Mouse (Mus musculus) kidney, embryonic 16.5 days (tissue): ENCODE measurements around the gene Tspan18. TPM values are rescaled to one million over a fixed set of nuclear protein-coding genes. Genes with fewer than 3 reads are reported as not detected.
A peak's percentile ranks its signal among the peaks of the same experiment; 100 is the strongest.

ENCODE experiments used
- ATAC-seq: fragments of 200-750 bp; cut with Nextera tagmentation; 2 replicates; pipeline ENCODE4 v1.8.0; 2017; ENCODE audit warnings: moderate TSS enrichment; ENCODE audit not compliant: low FRiP score, low TSS enrichment
- H3K27ac ChIP-seq: fragments of 300-500 bp; sonication (generic); 2 replicates; pipeline ENCODE4 v1.5.1; 2014; ENCODE audit warnings: low read length
- H3K27me3 ChIP-seq: fragments of 300-500 bp; sonication (generic); 2 replicates; pipeline ENCODE4 v1.6.1; 2014; ENCODE audit warnings: low read length, control low read depth, mixed read lengths; ENCODE audit not compliant: insufficient read depth
- H3K36me3 ChIP-seq: fragments of 300-500 bp; sonication (generic); 2 replicates; pipeline ENCODE4 v1.6.1; 2014; ENCODE audit warnings: low read length, control low read depth, mixed read lengths; ENCODE audit not compliant: insufficient read depth
- H3K4me1 ChIP-seq: fragments of 300-500 bp; sonication (generic); 2 replicates; pipeline ENCODE4 v1.6.1; 2014; ENCODE audit warnings: low read length, control low read depth, mixed read lengths; ENCODE audit not compliant: insufficient read depth
- H3K4me2 ChIP-seq: fragments of 300-500 bp; sonication (generic); replicated peaks from 2 replicates; pipeline ENCODE4 v1.6.1; 2014; ENCODE audit warnings: low read depth, low read length
- H3K4me3 ChIP-seq: fragments of 300-500 bp; sonication (generic); 2 replicates; pipeline ENCODE4 v1.5.1; 2014; ENCODE audit warnings: mild to moderate bottlenecking, low read length
- H3K9ac ChIP-seq: fragments of 300-500 bp; sonication (generic); replicated peaks from 2 replicates; pipeline ENCODE4 v1.6.1; 2014; ENCODE audit warnings: low read length
- H3K9me3 ChIP-seq: fragments of 300-500 bp; sonication (generic); 2 replicates; pipeline ENCODE4 v1.6.1; 2016; ENCODE audit warnings: low read length, control low read depth
- WGBS: fragments of 180-500 bp; shearing (Covaris S2); extraction: QIAGEN DNeasy Blood & Tissue Kit; methylation state at CpG from one replicate; pipeline ENCODE4 v1.1.7; 2014; 5-methylcytosine and 5-hydroxymethylcytosine counted together
- polyA plus RNA-seq: library from polyadenylated mRNA; unstranded; fragments of >200 nt; fragmentation: Nextera tagmentation; extraction: Ambion mirVana; gene quantifications from 2 replicates; pipeline ENCODE4 v1.2.1, GENCODE M21; 2015

The Tspan18 gene
- polyA plus RNA-seq, 1 experiment from 2014 or later = 35.0 TPM

GRCm38 (mm10) chr2:93277486-93277885 is 56.8 kb downstream of the Tspan18 start:
- Histone ChIP-seq H3K27me3 (no peaks in the 10 kb centered on the region), H3K36me3 (no peaks in the 10 kb centered on the region), H3K27ac (peak overlapping the region; percentile 91), H3K4me2 (no peak overlapping the region), H3K9me3 (no peaks in the 10 kb centered on the region), H3K9ac (peak overlapping the region; percentile 40; the same call in 1 of the 2 replicates), H3K4me3 (no peak overlapping the region), H3K4me1 (peaks cover 66% of the 10 kb centered on the region)
- peak; percentile 24 for ATAC-seq
- WGBS = 25% methylated on average over 4 of the region's 4 CpGs

DNA sequence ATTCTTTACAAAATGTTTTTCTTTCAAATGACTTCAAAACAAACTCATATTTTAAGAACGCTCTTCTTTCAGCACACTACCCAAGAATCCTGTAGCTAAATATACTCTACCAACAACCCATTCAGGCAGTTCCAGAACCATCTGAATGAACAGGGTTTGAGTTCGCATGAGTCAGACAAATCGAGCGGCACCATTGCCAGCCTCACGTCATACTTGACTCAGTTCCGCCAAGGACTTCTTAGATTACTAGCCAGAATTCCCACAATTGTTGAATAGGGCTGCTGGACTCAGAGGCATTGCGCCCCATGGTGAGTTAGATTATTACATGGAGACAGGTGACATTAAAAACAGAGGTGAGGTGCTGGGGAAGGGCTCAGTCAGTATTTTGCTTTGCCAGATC is 58.3 kb downstream of the Tspan18 start:
- H3K9ac ChIP-seq = no peak overlapping the region
- no peak overlapping the region for H3K4me2 ChIP-seq
- H3K4me3 ChIP-seq = no peak overlapping the region
- no peaks in the 10 kb centered on the region for H3K36me3 ChIP-seq
- H3K27ac ChIP-seq = no peak overlapping the region
- H3K9me3 ChIP-seq = no peaks in the 10 kb centered on the region
- 90% methylated on average over 7 of the region's 7 CpGs for WGBS
- H3K27me3 ChIP-seq = no peaks in the 10 kb centered on the region
- peaks cover 63% of the 10 kb centered on the region for H3K4me1 ChIP-seq
- ATAC-seq = no peak

DNA sequence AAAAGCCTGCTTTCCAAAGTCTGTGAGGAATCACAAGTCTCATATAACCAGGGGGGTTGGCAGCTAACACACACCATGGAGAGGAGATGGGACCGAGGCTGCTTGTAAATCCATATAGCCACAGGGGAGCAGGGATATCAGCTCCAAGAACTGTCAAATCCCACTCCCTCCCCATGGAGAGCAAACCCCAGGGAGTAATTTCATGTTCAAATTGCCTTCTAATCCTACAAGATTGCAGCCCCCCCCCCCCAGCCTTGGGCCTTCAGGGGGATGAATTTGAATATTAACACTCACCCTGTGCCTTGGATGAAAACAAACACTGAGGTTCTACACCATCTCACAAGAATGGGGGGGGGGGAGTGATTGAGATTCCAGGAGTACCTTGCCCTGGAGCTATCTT is 60.4 kb downstream of the Tspan18 start:
- no peaks in the 10 kb centered on the region for H3K9me3 ChIP-seq
- H3K27ac ChIP-seq = no peak overlapping the region
- H3K4me3 ChIP-seq = no peak overlapping the region
- no peak for ATAC-seq
- H3K27me3 ChIP-seq = no peaks in the 10 kb centered on the region
- no peak overlapping the region for H3K4me2 ChIP-seq
- H3K36me3 ChIP-seq = no peaks in the 10 kb centered on the region
- peaks cover 66% of the 10 kb centered on the region for H3K4me1 ChIP-seq
- WGBS = 32% methylated on average over 1 of the region's 1 CpGs
- no peak overlapping the region for H3K9ac ChIP-seq

GRCm38 (mm10) chr2:93270083-93270482 is 64.2 kb downstream of the Tspan18 start:
- WGBS = 76% methylated on average over 5 of the region's 5 CpGs
- H3K27me3 ChIP-seq = no peaks in the 10 kb centered on the region
- H3K27ac ChIP-seq = peak overlapping the region; percentile 54; the same call in 1 of the 2 replicates
- no peak overlapping the region for H3K4me2 ChIP-seq
- no peak for ATAC-seq
- no peaks in the 10 kb centered on the region for H3K36me3 ChIP-seq
- H3K4me3 ChIP-seq = no peak overlapping the region
- H3K4me1 ChIP-seq = peaks cover 72% of the 10 kb centered on the region
- H3K9ac ChIP-seq = no peak overlapping the region
- no peaks in the 10 kb centered on the region for H3K9me3 ChIP-seq

- Histone ChIP-seq H3K9me3 (no peaks in the 10 kb centered on the region), H3K9ac (no peak overlapping the region), H3K4me1 (peaks cover 70% of the 10 kb centered on the region), H3K4me2 (no peak overlapping the region), H3K27ac (0 out of 2 replicates have a peak overlapping the region, but pooled peaks have one; percentile 17), H3K4me3 (no peak overlapping the region), H3K36me3 (no peaks in the 10 kb centered on the region), H3K27me3 (no peaks in the 10 kb centered on the region)
- WGBS = 77% methylated on average over 10 of the region's 10 CpGs
- no peak for ATAC-seq
These were observed 64.7 kb downstream of the Tspan18 start for GRCm38 (mm10) chr2:93269611-93270010.

DNA sequence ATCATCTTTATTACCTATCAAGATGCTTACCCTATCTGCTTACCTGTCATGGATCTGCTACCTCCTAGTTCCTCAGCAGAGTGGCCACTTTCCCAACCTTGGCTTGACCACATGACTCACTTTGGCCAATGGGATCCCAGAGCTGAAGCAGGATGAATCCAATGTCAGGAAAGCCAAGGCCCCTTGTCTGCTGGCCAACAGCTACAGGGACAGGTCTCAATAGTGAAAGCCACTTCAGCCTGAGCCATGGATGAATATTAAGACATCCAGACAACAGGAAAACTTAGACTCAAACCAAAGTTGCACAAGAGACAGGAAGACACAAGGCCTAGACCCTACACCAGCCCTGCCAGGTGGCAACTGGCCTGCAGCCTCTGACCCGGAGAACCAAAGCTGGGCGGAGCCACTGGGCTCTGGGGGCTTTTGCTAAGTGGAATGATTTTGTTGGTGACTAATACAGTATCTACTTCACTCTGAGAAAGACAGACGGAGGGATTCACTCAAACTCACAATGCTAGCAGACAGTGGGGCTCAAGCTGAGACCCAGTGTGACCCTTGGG is 65.5 kb downstream of the Tspan18 start:
- H3K27ac ChIP-seq = peak overlapping the region; percentile 17; the same call in 1 of the 2 replicates
- 80% methylated on average over 3 of the region's 3 CpGs for WGBS
- ATAC-seq = no peak

DNA sequence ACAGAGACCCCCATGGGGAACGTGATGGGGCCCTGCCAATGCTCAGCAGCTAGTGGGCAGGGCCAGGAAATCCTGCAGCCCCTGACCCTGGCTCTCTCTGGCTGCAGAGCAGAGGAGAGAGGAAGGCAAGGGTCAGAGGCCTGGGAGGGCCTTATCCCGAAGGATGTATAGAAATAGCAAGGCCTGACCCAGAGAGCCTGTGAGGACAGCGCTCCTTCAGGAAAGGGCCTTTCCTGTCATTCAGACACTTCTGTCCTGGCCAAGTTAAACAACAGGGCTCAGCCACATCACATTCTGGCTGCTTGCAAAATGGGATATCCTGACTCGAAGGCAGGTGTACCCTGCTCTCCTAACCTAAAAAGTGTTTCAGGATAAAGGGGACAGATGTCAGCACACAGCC is 66.5 kb downstream of the Tspan18 start:
- H3K36me3 ChIP-seq = no peaks in the 10 kb centered on the region
- no peaks in the 10 kb centered on the region for H3K27me3 ChIP-seq
- peaks cover 62% of the 10 kb centered on the region for H3K4me1 ChIP-seq
- no peak overlapping the region for H3K9ac ChIP-seq
- no peak overlapping the region for H3K4me2 ChIP-seq
- H3K4me3 ChIP-seq = no peak overlapping the region
- H3K27ac ChIP-seq = peak overlapping the region; percentile 10; the same call in 1 of the 2 replicates
- 36% methylated on average over 4 of the region's 4 CpGs for WGBS
- H3K9me3 ChIP-seq = no peaks in the 10 kb centered on the region
- ATAC-seq = peak; percentile 49

More for the DNA sequence above, 65.5 kb downstream of the Tspan18 start:
- H3K4me3 ChIP-seq = no peak overlapping the region
- no peak overlapping the region for H3K9ac ChIP-seq
- no peaks in the 10 kb centered on the region for H3K27me3 ChIP-seq
- peaks cover 63% of the 10 kb centered on the region for H3K4me1 ChIP-seq
- H3K36me3 ChIP-seq = no peaks in the 10 kb centered on the region
- no peaks in the 10 kb centered on the region for H3K9me3 ChIP-seq
- no peak overlapping the region for H3K4me2 ChIP-seq

DNA sequence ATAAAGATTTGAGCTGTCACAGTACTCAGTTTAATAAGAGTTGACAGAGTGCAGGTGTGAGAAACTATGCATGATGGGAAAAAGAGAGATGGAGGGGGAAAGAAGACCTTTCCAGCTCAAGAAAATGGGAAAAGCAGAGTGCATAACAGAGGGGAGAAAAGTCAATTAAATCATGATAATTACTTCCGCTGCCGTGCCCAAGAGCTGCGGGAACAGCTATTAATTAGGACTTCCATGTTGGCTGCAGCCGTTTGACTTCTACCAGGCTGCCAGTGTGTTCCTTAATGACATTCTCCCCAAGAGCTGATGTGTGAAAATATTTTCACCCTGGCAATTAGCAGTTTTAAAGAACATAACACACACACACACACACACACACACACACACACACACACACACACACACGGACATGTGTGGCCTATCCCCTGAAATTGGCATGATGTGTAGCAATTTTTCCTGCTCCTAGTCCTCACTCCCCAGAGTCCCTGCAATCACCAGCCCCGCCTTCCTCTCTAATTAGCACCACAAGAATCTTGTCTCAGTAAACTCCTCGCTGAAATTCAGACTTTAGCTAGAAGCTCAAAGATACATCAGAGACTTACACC is 67.6 kb downstream of the Tspan18 start:
- H3K27me3 ChIP-seq = no peaks in the 10 kb centered on the region
- H3K9me3 ChIP-seq = no peaks in the 10 kb centered on the region
- no peak for ATAC-seq
- H3K4me1 ChIP-seq = peaks cover 65% of the 10 kb centered on the region
- no peaks in the 10 kb centered on the region for H3K36me3 ChIP-seq
- H3K27ac ChIP-seq = peak overlapping the region; percentile 0
- H3K4me2 ChIP-seq = no peak overlapping the region
- 44% methylated on average over 7 of the region's 7 CpGs for WGBS
- H3K4me3 ChIP-seq = no peak overlapping the region
- no peak overlapping the region for H3K9ac ChIP-seq

- no peaks in the 10 kb centered on the region for H3K36me3 ChIP-seq
- ATAC-seq = peak; percentile 88
- no peaks in the 10 kb centered on the region for H3K27me3 ChIP-seq
- peak overlapping the region; percentile 94 for H3K27ac ChIP-seq
- no peak overlapping the region for H3K4me2 ChIP-seq
- H3K9ac ChIP-seq = no peak overlapping the region
- H3K4me1 ChIP-seq = peaks cover 67% of the 10 kb centered on the region
- no peak overlapping the region for H3K4me3 ChIP-seq
- 50% methylated on average over 5 of the region's 5 CpGs for WGBS
- H3K9me3 ChIP-seq = no peaks in the 10 kb centered on the region
These were observed 71.7 kb downstream of the Tspan18 start for GRCm38 (mm10) chr2:93262291-93263285.
